Mouse (Mus musculus): ENCODE measurements around the gene Meaf6. TPM values are rescaled to one million over a fixed set of nuclear protein-coding genes. Genes with fewer than 3 reads are reported as not detected.
A peak's percentile ranks its signal among the peaks of the same experiment; 100 is the strongest.

Gene Meaf6
- 28.8 and 36.0 TPM in 2 replicates for polyA plus RNA-seq (2012; rRNA removed)

DNA sequence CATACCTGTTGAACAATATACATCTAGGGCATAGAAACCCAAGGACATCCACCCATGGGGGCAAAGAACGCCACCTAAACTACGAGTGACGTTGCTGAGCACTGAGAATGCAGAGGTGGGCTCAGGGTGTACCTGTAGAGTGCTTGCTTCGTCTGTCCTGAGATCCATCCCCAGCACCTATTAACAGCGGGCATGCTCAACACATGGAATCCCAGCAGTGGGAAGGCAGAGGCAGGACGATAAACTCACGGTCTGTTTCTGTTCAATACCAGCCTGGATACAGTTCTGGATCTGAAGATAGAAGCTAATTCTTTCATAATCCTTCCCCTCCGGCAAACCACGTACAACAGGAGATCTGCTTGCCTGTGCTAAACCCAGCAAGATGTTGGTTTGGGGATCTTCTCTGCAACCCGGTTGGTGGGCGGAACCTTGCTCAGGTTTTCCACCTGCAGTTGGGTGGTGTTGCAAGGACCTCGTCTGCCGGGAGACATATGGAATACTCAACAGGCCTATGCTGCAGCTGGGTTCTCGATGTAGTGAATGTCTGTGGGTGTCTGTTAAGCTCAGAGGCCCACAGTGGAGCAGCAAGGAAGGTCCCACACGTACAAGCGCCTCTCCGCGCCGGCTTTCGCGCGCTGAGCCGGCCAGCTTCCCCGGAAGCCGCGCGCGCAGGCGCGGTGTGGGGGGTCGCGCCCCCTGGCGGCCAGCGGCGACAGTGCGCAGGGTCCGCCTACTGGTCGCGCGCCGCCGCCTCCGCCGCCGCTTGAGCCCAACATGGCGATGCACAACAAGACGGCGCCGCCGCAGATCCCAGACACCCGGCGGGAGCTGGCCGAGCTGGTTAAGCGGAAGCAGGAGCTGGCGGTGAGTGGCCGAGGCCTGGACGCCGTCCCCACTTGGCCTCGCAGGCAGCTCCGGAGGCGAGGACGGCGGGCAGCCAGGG, at the start of gene Meaf6:
Gene Meaf6 (plus strand): TSS at position 732 of the 943 bp plus-strand sequence.
- DNase-seq (ENCODE audit: low spot score): peak; percentile 96

DNA sequence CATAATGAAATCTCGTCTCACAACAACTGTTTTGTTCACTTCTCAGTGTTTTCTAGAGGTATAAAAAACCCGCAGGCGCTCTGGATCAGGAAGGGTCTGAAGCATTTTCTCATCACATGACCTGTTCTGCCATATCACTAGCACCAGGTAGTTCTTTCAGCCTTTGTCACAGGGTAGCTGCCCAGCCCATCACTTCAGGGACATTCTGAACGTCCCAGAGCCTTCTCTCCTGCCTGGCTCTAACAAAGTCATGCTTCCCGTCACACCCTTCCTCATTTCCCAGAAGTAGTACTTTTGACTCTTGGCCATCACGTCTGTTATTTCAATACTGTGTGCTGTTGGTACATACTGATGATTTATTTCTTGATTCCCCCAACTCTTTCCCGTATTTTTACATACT, 40.5 kb upstream of the Meaf6 start:
- DNase-seq (ENCODE audit: low spot score): no peak

DNA sequence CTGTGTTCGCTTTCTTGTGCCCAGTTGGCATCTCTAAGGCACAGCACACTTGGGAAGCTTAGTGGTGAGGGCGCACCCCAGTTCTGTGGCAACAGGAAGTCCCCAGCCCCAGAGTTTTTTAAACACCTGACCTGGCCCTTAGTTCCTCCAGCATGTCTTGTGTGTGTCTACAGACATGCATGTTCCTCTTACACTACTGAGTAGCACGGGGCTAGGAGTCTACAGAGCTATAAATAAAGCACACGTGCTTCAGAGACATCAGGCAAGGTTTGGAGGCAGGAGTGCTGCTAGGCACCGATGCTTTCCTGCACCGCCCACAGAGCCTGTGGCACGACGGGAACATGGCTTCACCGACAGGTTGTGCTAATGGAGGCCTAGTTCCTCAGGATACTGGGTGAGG, 29.5 kb upstream of the Meaf6 start:
- no peak for DNase-seq (ENCODE audit: low spot score)

DNA sequence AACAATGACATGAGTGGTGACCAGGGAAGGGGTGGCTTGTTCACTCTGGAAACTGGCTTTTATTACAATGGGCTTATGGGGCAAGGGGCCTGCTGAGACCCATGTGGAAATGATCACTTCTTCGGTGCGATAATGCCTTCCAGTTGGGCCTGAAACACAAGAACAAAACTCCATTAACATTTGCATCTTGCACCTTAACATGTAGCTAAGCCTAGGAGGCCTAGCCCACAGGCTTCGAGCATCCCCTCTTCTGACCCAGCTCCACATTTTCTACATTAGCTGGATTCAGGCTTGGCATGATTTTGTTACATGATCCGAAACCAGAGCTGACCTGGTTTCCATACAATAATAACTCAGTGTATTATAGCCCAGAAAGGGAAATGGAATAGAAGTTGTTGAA, 28.5 kb upstream of the Meaf6 start:
- no peak for DNase-seq (ENCODE audit: low spot score)

DNA sequence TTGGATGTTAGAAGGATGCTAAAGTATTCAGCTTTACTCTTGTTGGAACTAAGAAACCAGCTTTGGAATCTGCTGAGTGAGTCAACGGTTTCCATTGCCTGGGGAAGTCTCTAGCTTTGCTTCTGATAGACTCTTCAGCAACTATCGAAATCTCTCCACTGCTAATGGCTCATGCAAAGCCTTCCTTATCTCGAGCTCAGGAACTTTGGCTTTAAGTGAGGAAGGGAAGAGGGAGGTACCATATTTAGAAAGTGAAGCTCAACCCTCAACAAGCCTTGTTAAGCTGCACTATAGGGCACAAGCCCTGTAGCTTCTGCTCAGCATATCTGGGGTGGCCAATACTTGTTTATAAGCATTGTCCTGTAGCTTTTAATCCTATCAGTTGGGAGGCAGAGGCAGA, 27.7 kb upstream of the Meaf6 start:
- DNase-seq (ENCODE audit: low spot score): no peak

DNA sequence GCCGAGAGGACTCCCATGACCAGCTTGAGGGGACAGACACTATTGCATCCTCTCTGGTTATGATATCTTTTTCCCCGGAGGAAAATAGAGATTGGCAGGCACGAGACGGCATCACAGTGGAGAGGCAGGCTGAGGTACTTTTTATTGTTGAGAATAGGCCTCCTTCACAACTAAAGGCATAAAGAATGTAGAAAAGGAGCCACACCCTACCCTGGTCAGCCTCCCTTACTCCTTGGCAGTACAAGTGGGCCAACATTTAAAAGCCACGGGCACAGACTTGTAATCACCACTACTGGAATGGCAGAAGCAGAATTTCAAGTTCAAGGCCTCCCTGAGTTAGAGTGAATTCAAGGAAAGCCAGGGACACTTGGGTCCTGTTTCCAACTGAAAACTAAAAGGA, 26.9 kb upstream of the Meaf6 start:
- no peak for DNase-seq (ENCODE audit: low spot score)

DNA sequence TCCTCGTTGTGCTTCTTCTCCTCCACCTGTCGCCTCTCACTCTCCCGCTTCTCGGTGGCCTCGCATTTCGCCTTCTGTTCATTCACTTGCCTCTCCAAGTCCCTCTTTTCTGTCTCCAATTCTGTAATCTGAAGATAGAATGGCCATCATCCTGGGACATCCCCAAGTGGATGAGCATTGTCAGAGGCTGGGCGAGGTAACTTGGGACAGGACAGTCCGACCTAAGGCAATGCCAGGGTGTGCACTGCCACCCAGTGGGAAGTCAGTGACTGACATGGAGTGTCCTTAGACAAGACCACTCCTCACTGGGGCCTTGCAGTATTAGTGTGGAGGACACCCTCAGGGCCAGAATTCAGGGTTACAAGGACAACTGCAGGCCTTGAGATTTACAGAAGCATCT, 25.9 kb upstream of the Meaf6 start:
- no peak for DNase-seq (ENCODE audit: low spot score)

DNA sequence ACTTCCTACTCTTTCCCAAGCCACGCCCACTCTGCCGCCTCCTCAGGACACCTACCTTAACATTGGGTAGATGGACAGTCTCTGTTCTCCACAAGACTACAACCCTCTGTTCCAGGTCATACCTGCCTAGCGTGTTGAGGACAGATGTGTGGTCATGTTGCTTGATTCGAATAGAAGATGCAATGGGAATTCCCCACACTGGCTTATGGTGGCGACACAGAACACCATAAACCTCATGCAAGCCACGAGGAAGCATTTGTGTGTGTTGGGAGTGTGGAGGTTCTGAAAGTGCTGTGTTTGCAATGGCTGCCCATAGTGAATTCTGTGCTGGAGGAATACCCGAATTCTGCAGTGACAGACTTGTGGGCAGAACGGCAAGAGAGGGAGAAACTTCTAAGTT, 21.1 kb upstream of the Meaf6 start:
- DNase-seq (ENCODE audit: low spot score): no peak

DNA sequence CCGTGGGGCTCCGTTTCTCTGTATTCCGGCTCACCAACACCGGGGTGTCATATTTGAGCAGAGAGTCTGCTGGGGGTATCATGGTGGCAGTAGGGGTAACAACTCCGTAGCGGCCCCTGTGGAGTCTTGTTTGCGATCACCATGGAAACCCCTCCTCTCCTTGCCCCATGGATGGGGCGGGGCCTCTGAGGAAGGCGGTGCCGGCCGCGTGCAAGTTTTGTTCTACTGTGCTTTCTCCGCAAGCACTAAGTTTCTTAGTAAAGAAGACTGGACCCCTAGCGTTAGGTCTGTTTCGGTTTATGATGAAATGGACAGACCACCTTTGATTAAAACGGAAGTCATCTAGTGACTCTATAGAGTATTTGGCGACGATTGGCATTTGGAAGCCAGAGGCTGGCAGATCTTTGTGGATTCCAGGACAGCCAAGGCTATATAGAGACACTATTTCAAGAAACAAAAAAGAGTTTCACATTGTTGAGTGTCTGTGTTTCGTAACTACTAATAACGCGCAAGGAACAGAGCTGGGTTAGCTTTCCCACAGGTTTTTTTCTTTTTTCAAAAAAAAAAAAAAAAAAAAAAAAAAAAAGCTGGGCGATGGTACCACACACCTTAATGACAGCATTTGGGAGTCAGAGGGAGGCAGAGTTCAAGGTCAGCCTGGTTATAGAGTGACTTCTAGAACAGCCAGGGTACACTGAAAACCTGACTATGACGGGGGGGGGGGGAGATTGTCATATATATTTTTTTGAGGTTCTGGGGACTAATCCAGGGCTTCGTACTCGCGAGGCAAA, 19.2 kb upstream of the Meaf6 start, which contains the start of gene Dnali1:
Gene Dnali1 (minus strand): TSS at position 187 of the 791 bp plus-strand sequence.
- no peak for DNase-seq (ENCODE audit: low spot score)

DNA sequence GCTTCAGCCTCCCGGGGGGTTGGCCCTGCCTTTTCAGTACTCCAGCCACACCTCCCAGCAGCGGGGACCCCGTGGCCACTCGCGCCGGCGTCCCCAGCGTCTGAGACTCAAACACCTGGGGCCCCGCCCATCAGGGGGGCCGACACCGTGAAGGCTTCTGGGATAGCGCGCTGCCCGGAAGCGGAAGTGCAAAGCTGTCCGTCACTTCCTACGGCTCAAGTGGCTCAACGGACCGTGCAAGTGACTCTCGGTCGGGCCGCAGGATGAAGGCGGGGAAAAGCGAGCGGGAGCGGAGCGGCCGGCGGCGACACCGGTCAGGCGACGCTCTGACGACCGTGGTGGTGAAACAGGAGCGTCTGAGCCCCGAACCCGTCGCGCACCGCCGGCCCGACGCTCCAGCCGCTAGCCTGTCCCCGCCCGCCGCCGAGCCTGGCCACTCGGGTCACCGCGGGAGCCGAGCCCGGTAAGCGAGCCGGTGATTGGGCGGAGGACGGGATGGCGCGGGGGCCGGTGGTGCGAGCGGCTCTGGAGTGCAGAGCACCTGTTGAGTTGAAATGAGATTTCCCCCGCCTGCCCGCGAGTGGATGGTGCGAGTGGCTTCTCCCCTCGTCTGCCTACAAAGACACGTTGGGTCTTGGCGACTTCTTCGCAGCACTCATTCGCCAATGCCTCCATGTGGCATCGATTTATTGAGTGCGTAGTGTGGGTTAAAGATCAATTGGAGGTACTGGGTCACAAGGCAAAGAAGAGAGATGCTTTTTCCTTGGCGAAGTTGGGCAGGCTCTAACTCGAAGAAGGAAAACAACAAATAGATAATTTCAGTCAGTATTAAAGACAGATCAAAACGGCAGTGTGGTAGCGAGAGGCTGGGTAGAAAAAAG, 18.2 kb upstream of the Meaf6 start, which contains the start of gene Snip1:
Gene Snip1 (plus strand): TSS at position 183 of the 881 bp plus-strand sequence.
- DNase-seq (ENCODE audit: low spot score): peak; percentile 88

DNA sequence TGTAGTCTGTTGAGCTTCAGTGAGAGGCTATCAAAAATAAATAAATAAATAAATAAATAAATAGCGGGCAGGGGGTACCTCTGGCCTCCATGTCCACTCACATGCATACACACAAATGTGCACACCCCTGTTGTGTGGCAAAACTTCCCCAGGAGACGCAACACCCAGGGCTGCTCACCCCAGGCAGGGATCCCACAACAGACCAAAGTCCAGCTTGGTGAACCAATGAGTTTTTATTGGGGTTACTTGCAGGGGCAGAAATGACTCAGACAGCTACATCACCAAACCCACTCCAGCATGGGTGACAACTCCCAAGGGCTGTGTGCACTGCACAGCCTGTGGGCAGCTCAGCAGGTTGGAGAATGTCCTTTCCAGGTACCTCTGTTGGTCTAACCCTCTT, 7.2 kb upstream of the Meaf6 start:
- DNase-seq (ENCODE audit: low spot score): no peak

DNA sequence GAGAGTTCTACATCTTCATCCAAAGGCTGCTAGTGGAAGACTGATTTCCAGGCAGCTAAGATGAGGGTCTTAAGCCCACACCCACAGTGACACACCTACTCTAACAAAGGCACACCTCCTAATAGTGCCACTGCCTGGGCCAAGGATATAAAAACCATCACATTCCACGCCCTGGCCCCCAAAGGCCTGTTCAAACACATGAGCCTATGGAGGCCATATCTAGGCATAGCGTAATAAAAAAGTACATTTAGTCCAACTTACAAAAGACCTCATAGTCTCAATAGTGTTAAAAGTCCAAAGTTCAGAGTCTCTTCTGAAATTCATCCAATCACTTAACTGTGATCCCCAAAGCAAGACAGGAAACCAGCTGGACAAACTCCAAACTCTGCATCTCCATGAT, 6.2 kb upstream of the Meaf6 start:
- DNase-seq (ENCODE audit: low spot score): no peak

DNA sequence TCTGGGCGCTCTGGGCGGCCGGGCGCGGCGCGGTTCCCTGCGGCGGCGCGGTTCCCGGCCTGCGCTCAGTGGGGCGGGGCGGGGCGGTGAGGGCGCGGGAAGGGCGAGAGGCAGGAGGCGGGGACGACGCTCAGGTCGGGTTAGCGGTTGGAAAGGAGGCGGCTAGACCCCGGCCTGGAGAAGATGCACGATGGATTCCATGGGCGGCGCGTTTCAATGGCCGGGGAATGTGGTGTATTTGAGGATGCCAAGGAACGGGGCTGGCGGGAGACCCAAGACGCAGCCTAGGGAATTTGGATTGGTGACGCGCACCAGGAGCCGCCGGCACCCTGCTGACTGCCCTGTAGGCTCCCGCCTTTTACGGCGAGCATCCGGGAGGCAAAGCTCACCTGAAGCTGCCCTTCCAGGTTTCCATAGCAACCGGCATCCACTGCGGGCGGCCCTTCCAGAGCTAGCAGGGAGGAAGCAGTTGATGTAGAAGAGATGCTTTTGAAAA, 460 bp downstream of the Meaf6 start:
- no peak for DNase-seq (ENCODE audit: low spot score)

DNA sequence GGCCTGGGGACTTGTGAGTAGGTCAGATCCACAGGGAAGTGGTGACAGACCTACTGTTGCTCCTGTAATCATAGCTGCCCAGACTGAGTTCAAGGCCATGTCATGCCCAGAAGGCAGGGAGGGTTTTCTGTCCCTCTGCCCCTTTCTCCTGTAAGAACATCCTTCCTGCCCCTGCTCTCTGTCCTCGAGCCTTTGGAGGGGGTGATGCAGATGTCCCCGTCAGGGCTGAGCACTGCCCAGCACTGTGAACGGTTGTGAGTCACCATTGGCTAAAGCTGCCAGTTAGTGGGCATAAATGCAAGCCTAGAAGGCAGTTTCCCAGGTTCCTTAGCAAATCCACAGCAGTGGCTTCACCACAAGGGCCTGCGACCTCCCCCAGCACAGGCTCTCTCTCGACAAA, 8.1 kb downstream of the Meaf6 start:
- DNase-seq (ENCODE audit: low spot score): no peak

DNA sequence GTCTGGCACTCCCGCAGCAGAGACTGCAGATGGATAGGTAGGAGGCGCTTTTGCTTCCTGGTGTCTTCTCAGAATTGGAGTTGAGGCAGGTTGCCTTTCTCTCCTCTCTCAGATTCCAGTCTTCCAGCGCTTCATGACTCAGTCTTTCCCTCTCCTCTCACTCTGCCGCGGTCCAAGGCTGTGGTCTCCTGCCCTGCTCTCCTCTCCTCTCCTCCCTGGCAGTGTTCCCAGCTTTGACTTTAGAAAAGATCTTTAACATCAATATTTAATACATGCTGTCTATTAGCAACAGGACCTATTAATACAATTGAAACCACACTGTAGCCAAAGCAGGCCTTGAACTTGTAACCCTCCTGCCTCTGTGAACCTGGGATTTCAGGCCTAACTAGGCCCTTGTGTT, 11.1 kb downstream of the Meaf6 start:
- DNase-seq (ENCODE audit: low spot score): no peak

DNA sequence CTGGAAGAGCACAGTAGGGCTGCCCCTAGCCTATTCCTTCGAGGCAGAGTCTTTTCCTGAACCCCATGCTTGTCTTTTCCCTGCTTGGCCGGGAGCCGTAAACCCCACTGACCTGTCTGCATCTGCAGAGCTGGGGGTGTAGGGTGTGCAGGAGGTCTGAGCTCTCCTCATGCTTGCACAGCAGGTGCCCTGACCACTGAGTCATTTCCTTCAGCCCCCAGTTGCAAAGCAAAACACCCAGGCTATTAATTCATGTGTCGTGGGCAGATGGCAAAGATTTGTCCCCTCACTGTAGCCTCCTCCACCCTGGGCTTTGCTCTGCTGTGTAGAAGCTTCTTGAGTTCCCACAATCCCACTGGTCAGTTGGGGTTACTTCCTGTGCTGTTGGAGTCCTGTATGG, 12.5 kb downstream of the Meaf6 start:
- DNase-seq (ENCODE audit: low spot score): no peak

DNA sequence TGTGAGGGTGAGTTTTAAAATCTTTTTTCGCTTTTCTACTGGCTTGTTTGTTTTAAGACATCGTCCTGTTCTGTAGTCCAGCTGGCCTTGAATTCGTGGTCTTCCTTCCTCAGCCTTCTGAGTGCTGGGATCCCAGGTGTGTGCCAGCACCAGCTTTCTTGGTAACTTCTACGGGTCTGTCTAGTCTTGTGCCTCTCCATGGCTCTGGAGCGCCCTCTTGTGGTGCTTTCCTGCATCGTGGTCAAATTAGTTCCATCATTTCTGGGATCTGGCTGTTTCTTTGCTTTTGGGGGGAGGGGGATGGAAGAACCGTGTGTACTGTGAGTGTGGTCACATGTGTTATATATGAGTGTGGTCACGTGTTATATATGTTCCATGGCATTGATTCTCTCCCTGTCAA, 14.5 kb downstream of the Meaf6 start:
- peak; percentile 63 for DNase-seq (ENCODE audit: low spot score)

DNA sequence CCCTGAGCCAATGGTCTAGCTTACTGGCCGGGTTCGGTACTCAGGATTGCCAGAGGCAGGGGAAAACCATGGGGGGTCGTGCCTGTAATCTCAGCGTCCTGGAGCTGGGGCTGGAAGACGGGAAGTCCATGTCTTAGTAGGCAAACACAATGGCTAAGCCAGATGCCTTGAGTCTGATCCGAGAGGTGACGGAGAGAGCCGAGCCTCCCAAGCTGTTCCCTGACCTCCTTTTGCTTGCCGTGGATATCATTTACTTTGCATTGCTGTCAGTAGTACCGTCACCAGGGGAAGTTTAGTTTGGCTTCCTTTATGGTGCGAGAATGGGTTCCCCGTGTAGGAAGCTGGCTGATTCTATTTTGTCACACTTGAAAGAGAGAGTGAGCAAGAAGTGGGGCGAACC, 16.4 kb downstream of the Meaf6 start:
- DNase-seq (ENCODE audit: low spot score): no peak

DNA sequence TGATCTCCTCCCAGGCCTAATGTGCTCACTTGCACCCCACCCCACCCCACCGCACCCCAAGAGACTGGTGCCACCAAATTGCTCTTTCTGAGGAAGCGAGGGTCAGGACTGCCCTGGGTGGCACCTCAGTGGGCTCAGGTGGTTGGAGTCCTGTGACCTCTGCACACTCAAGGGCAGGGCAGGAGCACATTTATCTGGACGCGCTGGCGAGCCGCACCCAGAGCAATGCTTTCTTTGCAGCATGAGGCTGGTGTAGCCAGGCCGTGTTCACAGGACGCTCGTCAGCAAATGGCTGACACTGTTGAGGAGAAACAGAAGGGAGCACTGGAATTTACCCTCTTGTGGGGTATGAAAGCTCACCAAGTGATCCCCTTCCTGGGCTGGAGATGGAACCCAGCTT, 20.4 kb downstream of the Meaf6 start:
- DNase-seq (ENCODE audit: low spot score): no peak

DNA sequence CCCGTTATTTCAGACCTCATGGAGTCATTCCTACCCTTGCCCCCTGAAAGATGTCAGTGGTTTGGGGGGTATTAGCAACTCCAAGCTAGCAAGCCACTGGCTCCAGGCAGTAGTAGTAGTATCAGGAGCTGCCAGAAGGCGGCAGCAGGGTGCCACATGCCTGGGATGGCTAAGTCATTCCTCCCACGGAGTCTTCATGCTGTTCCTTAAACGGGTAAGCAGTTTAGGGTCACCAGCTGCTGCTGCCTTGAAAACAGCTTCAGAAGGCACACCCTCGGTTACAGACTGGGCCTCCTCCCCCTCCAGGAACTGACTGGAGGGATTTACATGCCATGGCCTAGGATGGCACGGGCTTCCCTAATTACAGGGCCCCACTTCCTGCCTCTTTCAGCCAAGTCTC, 29.7 kb downstream of the Meaf6 start:
- peak; percentile 76 for DNase-seq (ENCODE audit: low spot score)

DNA sequence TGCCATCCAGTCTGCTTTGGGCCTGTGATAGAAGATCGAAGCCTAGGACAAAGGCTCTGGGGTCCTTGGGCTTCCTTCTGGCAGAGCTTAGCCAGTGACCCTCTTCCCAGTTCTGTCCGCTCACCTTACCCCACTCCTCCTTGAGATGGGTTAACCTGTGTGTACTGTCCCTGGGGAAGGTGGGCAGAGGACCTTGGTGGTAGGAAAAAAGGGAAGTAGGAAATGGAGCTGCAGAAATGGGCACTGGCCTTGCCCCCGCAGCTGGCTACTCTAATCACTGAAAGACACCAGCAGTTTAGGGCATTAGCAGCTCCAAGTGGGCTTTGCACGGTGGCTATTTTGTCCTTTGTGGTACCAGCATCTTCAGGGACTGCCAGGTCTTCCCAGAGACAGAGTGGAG, 30.1 kb downstream of the Meaf6 start:
- DNase-seq (ENCODE audit: low spot score): no peak

DNA sequence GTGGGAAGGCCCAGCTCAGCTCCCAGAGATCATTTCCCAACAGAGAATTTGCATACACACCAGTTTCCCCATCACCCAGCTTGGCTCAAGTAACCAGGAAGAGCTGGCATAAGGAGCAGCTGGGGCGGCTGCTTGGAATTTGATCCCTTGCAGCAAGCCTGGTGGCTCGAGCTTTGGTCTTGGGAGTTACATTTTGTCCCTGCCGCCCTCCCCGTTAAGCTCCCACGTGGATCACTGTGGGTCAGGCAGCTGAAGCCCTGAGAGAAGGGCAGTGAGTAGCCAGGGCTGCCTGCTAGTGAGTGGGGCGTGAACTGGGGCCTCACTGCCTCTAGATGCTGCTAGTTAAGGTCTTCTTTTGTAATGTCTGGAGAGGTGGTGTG, 30.8 kb downstream of the Meaf6 start:
- no peak for DNase-seq (ENCODE audit: low spot score)

Measured in urinary bladder, adult 2 months (tissue).